Mouse (Mus musculus): ENCODE measurements around the gene Mctp2. TPM values are rescaled to one million over a fixed set of nuclear protein-coding genes. Genes with fewer than 3 reads are reported as not detected.

The Mctp2 gene
- 0.20 and 0.78 TPM in 2 replicates for polyA plus RNA-seq (2012; rRNA removed)

GRCm38 (mm10) chr7:72306382-72306841 lies at the start of gene Mctp2:
Mctp2 (minus strand) TSS chr7:72306608.

All from central nervous system, embryonic 11.5 days (tissue).